Mouse (Mus musculus) hindbrain, embryonic 15.5 days (tissue): Measurements from ENCODE around the gene Snx12. TPM values are rescaled to one million over a fixed set of nuclear protein-coding genes. Genes with fewer than 3 reads are reported as not detected.

ENCODE experiments used
- ATAC-seq: fragments of 200-750 bp; cut with Nextera tagmentation; 2 replicates; pipeline ENCODE4 v1.8.0; 2017; ENCODE audit warnings: low read depth, moderate number of reproducible peaks, moderate TSS enrichment; ENCODE audit not compliant: low FRiP score
- H3K27ac ChIP-seq: fragments of 300-500 bp; sonication (generic); replicated peaks from 2 replicates; pipeline ENCODE4 v1.5.1; 2015; ENCODE audit warnings: mild to moderate bottlenecking, inconsistent platforms
- H3K27me3 ChIP-seq: fragments of 300-500 bp; sonication (generic); 2 replicates; pipeline ENCODE4 v1.6.1; 2015; ENCODE audit warnings: control low read depth, inconsistent platforms
- H3K36me3 ChIP-seq: fragments of 300-500 bp; sonication (generic); 2 replicates; pipeline ENCODE4 v1.6.1; 2015; ENCODE audit warnings: control low read depth, inconsistent platforms
- H3K4me1 ChIP-seq: fragments of 300-500 bp; sonication (generic); replicated peaks from 2 replicates; pipeline ENCODE4 v1.6.1; 2015; ENCODE audit warnings: control low read depth, inconsistent platforms
- H3K4me2 ChIP-seq: fragments of 300-500 bp; sonication (generic); 2 replicates; pipeline ENCODE4 v1.6.1; 2015; ENCODE audit warnings: moderate library complexity, mild to moderate bottlenecking, inconsistent platforms
- H3K4me3 ChIP-seq: fragments of 300-500 bp; sonication (generic); 2 replicates; pipeline ENCODE4 v1.5.1; 2015; ENCODE audit warnings: mild to moderate bottlenecking, inconsistent platforms
- H3K9ac ChIP-seq: fragments of 300-500 bp; sonication (generic); 2 replicates; pipeline ENCODE4 v1.6.1; 2015; ENCODE audit warnings: inconsistent platforms
- H3K9me3 ChIP-seq: fragments of 300-500 bp; sonication (generic); 2 replicates; pipeline ENCODE4 v1.6.1; 2016; ENCODE audit warnings: control low read depth, inconsistent platforms
- WGBS: fragments of 180-500 bp; shearing (Covaris S2); methylation state at CpG from one replicate; pipeline ENCODE4 v1.1.7; 2015; 5-methylcytosine and 5-hydroxymethylcytosine counted together
- polyA plus RNA-seq: library from polyadenylated mRNA; unstranded; fragments of >200 nt; fragmentation: Nextera tagmentation; extraction: Ambion mirVana; gene quantifications from 2 replicates; pipeline ENCODE4 v1.2.1, GENCODE M21; 2015

Snx12 gene
- polyA plus RNA-seq: 45.6 and 47.6 TPM in 2 replicates

- Histone ChIP-seq H3K27ac (peak within 1 kb of the TSS; percentile 84), H3K4me1 (peaks cover 12% of the 10 kb centered on the region; the same call in 1 of the 2 replicates), H3K4me3 (peak within 1 kb of the TSS; percentile 59), H3K4me2 (peak within 1 kb of the TSS; percentile 60), H3K36me3 (no peaks in the 10 kb centered on the region), H3K9ac (peak within 1 kb of the TSS; percentile 63), H3K27me3 (no peaks in the 10 kb centered on the region), H3K9me3 (no peaks in the 10 kb centered on the region)
- peak; percentile 98 for ATAC-seq
- 19% methylated on average over 55 of the region's 55 CpGs for WGBS
These were observed at the start of gene Snx12 for GRCm38 (mm10) chrX:101221834-101222795. Gene Snx12, minus strand, starts transcription at chrX:101222563.

GRCm38 (mm10) chrX:101268755-101269124, 46.4 kb upstream of the Snx12 start, which contains the start of gene Gm20489:
Gene Gm20489, minus strand, starts transcription at chrX:101269023.
- Histone ChIP-seq H3K36me3 (no peaks in the 10 kb centered on the region), H3K4me1 (0 out of 2 replicates have a peak, but pooled peaks cover 4% of the 10 kb centered on the region), H3K27ac (no peak within 1 kb of the TSS), H3K4me3 (no peak within 1 kb of the TSS), H3K9me3 (no peaks in the 10 kb centered on the region), H3K9ac (no peak within 1 kb of the TSS), H3K27me3 (no peaks in the 10 kb centered on the region), H3K4me2 (no peak within 1 kb of the TSS)
- ATAC-seq: no peak
- WGBS: 63% methylated on average over 3 of the region's 3 CpGs

- H3K4me3 ChIP-seq: no peak within 1 kb of the TSS
- no peaks in the 10 kb centered on the region for H3K9me3 ChIP-seq
- no peak within 1 kb of the TSS for H3K4me2 ChIP-seq
- WGBS: 75% methylated on average over 5 of the region's 5 CpGs
- no peaks in the 10 kb centered on the region for H3K36me3 ChIP-seq
- H3K9ac ChIP-seq: no peak within 1 kb of the TSS
- no peak within 1 kb of the TSS for H3K27ac ChIP-seq
- no peak for ATAC-seq
- H3K27me3 ChIP-seq: no peaks in the 10 kb centered on the region
- 0 out of 2 replicates have a peak, but pooled peaks cover 1% of the 10 kb centered on the region for H3K4me1 ChIP-seq
These were observed 45.8 kb upstream of the Snx12 start, which contains the start of gene Il2rg for GRCm38 (mm10) chrX:101268025-101268754. Gene Il2rg, minus strand, starts transcription at chrX:101268255.

GRCm38 (mm10) chrX:101266631-101267030, 44.3 kb upstream of the Snx12 start:
- Histone ChIP-seq H3K36me3 (no peaks in the 10 kb centered on the region), H3K27me3 (no peaks in the 10 kb centered on the region), H3K4me2 (no peak overlapping the region), H3K4me3 (no peak overlapping the region), H3K9me3 (no peaks in the 10 kb centered on the region), H3K9ac (no peak overlapping the region), H3K4me1 (no peaks in the 10 kb centered on the region), H3K27ac (no peak overlapping the region)
- no peak for ATAC-seq
- WGBS: 96% methylated on average over 6 of the region's 6 CpGs

GRCm38 (mm10) chrX:101263892-101264291, 41.5 kb upstream of the Snx12 start, which contains the start of gene Gm614:
Gene Gm614, minus strand, starts transcription at chrX:101263992.
- H3K9me3 ChIP-seq: no peaks in the 10 kb centered on the region
- H3K27ac ChIP-seq: no peak within 1 kb of the TSS
- no peaks in the 10 kb centered on the region; the same call in 1 of the 2 replicates for H3K4me1 ChIP-seq
- H3K9ac ChIP-seq: no peak within 1 kb of the TSS
- ATAC-seq: no peak
- no peaks in the 10 kb centered on the region for H3K36me3 ChIP-seq
- WGBS: 86% methylated on average over 1 of the region's 1 CpGs
- H3K4me3 ChIP-seq: no peak within 1 kb of the TSS
- H3K27me3 ChIP-seq: no peaks in the 10 kb centered on the region
- no peak within 1 kb of the TSS for H3K4me2 ChIP-seq

GRCm38 (mm10) chrX:101260441-101261325, 38.3 kb upstream of the Snx12 start:
- Histone ChIP-seq H3K27me3 (no peaks in the 10 kb centered on the region), H3K36me3 (no peaks in the 10 kb centered on the region), H3K4me3 (no peak overlapping the region), H3K4me1 (peaks cover under 1% of the 10 kb centered on the region; the same call in 1 of the 2 replicates), H3K9ac (no peak overlapping the region), H3K27ac (0 out of 2 replicates have a peak overlapping the region, but pooled peaks have one; percentile 30), H3K9me3 (no peaks in the 10 kb centered on the region), H3K4me2 (no peak overlapping the region)
- WGBS: 18% methylated on average over 10 of the region's 13 CpGs
- 0 out of 2 replicates have a peak, but pooled peaks have one; percentile 30 for ATAC-seq

GRCm38 (mm10) chrX:101256603-101257002, 34.2 kb upstream of the Snx12 start:
- no peaks in the 10 kb centered on the region for H3K27me3 ChIP-seq
- H3K4me1 ChIP-seq: peaks cover 3% of the 10 kb centered on the region; the same call in 1 of the 2 replicates
- no peak overlapping the region for H3K9ac ChIP-seq
- ATAC-seq: no peak
- H3K9me3 ChIP-seq: no peaks in the 10 kb centered on the region
- no peak overlapping the region for H3K27ac ChIP-seq
- no peaks in the 10 kb centered on the region for H3K36me3 ChIP-seq
- H3K4me3 ChIP-seq: no peak overlapping the region
- WGBS: 84% methylated on average over 13 of the region's 13 CpGs
- H3K4me2 ChIP-seq: no peak overlapping the region

GRCm38 (mm10) chrX:101254740-101255139, 32.4 kb upstream of the Snx12 start:
- Histone ChIP-seq H3K27me3 (no peaks in the 10 kb centered on the region), H3K4me2 (peak overlapping the region; percentile 78), H3K4me1 (0 out of 2 replicates have a peak, but pooled peaks cover 3% of the 10 kb centered on the region), H3K4me3 (peak overlapping the region; percentile 54), H3K9ac (peak overlapping the region; percentile 31), H3K27ac (no peak overlapping the region), H3K9me3 (no peaks in the 10 kb centered on the region), H3K36me3 (no peaks in the 10 kb centered on the region)
- 23% methylated on average over 26 of the region's 26 CpGs for WGBS
- peak; percentile 25 for ATAC-seq

- Histone ChIP-seq H3K4me2 (peak within 1 kb of the TSS; percentile 78), H3K27me3 (0 out of 2 replicates have a peak, but pooled peaks cover 2% of the 10 kb centered on the region), H3K36me3 (no peaks in the 10 kb centered on the region), H3K4me3 (peak within 1 kb of the TSS; percentile 54), H3K27ac (0 out of 2 replicates have a peak within 1 kb of the TSS, but pooled peaks have one; percentile 25), H3K9ac (peak within 1 kb of the TSS; percentile 31), H3K4me1 (0 out of 2 replicates have a peak, but pooled peaks cover 3% of the 10 kb centered on the region), H3K9me3 (no peaks in the 10 kb centered on the region)
- ATAC-seq: peak; percentile 93
- WGBS: 20% methylated on average over 46 of the region's 47 CpGs
These were observed 31.8 kb upstream of the Snx12 start, which contains the start of gene Foxo4 for GRCm38 (mm10) chrX:101253952-101254729. Gene Foxo4, plus strand, starts transcription at chrX:101254528.

- ATAC-seq: no peak
- 33% methylated on average over 1 of the region's 1 CpGs for WGBS
These were observed 22.6 kb upstream of the Snx12 start for GRCm38 (mm10) chrX:101245011-101245410.

More at GRCm38 (mm10) chrX:101245011-101245410, 22.6 kb upstream of the Snx12 start:
- no peaks in the 10 kb centered on the region for H3K4me1 ChIP-seq
- no peak overlapping the region for H3K27ac ChIP-seq
- no peak overlapping the region for H3K9ac ChIP-seq
- H3K9me3 ChIP-seq: no peaks in the 10 kb centered on the region
- 0 out of 2 replicates have a peak, but pooled peaks cover 5% of the 10 kb centered on the region for H3K27me3 ChIP-seq
- H3K4me3 ChIP-seq: no peak overlapping the region
- H3K4me2 ChIP-seq: no peak overlapping the region
- no peaks in the 10 kb centered on the region for H3K36me3 ChIP-seq
